Mouse (Mus musculus) limb, embryonic 14.5 days (tissue): ENCODE measurements around the gene Dbt. TPM values are rescaled to one million over a fixed set of nuclear protein-coding genes. Genes with fewer than 3 reads are reported as not detected.

Experiments used
- ATAC-seq: fragments of 200-750 bp; cut with Nextera tagmentation; 2 replicates; pipeline ENCODE4 v1.8.0; 2017; ENCODE audit warnings: low read depth, moderate number of reproducible peaks, moderate TSS enrichment; ENCODE audit not compliant: low FRiP score
- DNase-seq: peaks from one replicate; pipeline ENCODE4 v3.0.0-alpha.2; 2015; ENCODE audit warnings: low spot score
- H3K27ac ChIP-seq: fragments of 300-500 bp; sonication (generic); replicated peaks from 2 replicates; pipeline ENCODE4 v1.5.1; 2014; ENCODE audit warnings: low read depth, mild to moderate bottlenecking, low read length, moderate library complexity, mixed read lengths
- H3K27me3 ChIP-seq: fragments of 300-500 bp; sonication (generic); 2 replicates; pipeline ENCODE4 v1.6.1; 2014; ENCODE audit warnings: low read length, mixed read lengths; ENCODE audit not compliant: control insufficient read depth, insufficient read depth
- H3K36me3 ChIP-seq: fragments of 300-500 bp; sonication (generic); 2 replicates; pipeline ENCODE4 v1.6.1; 2014; ENCODE audit warnings: mild to moderate bottlenecking, low read length, moderate library complexity, mixed read lengths; ENCODE audit not compliant: control insufficient read depth, insufficient read depth
- H3K4me1 ChIP-seq: fragments of 300-500 bp; sonication (generic); 2 replicates; pipeline ENCODE4 v1.6.1; 2014; ENCODE audit warnings: antibody characterized with exemption, low read length, mixed read lengths; ENCODE audit not compliant: control insufficient read depth, insufficient read depth
- H3K4me2 ChIP-seq: fragments of 300-500 bp; sonication (generic); replicated peaks from 2 replicates; pipeline ENCODE4 v1.6.1; 2014; ENCODE audit warnings: low read depth, mild to moderate bottlenecking, low read length, moderate library complexity; ENCODE audit not compliant: severe bottlenecking
- H3K4me3 ChIP-seq: fragments of 300-500 bp; sonication (generic); replicated peaks from 2 replicates; pipeline ENCODE4 v1.5.1; 2014; ENCODE audit warnings: low read length
- H3K9ac ChIP-seq: fragments of 300-500 bp; sonication (generic); 2 replicates; pipeline ENCODE4 v1.6.1; 2014; ENCODE audit warnings: mild to moderate bottlenecking, low read depth, low read length, moderate library complexity; ENCODE audit not compliant: severe bottlenecking
- H3K9me3 ChIP-seq: fragments of 300-500 bp; sonication (generic); 2 replicates; pipeline ENCODE4 v1.6.1; 2016; ENCODE audit warnings: low read length; ENCODE audit not compliant: control insufficient read depth
- POLR2A ChIP-seq: fragments of 200-500 bp; IDR thresholded peaks from 2 replicates; pipeline ENCODE4 v1.8.0; 2012; ENCODE audit warnings: inconsistent platforms, mild to moderate bottlenecking, moderate library complexity, borderline replicate concordance; ENCODE audit not compliant: insufficient read depth, insufficient read length; ENCODE audit errors: extremely low read depth
- WGBS: fragments of 180-500 bp; shearing (Covaris S2); extraction: QIAGEN DNeasy Blood & Tissue Kit; methylation state at CpG from one replicate; pipeline ENCODE4 v1.1.7; 2014; 5-methylcytosine and 5-hydroxymethylcytosine counted together
- polyA plus RNA-seq, 2 experiments: library from polyadenylated mRNA; depleted of rRNA in 1 of 2; stranded (reverse) in 1 of 2; unstranded in 1 of 2; fragments of >200 nt; fragmentation: Nextera tagmentation in 1 of 2; extraction: Ambion mirVana in 1 of 2; gene quantifications; 2 replicates each; pipeline versions ENCODE4 v1.2.1 to v1.2.3; 2012 to 2014

The Dbt gene
- polyA plus RNA-seq, 2 experiments: 10.6 to 16.1 TPM

DNA sequence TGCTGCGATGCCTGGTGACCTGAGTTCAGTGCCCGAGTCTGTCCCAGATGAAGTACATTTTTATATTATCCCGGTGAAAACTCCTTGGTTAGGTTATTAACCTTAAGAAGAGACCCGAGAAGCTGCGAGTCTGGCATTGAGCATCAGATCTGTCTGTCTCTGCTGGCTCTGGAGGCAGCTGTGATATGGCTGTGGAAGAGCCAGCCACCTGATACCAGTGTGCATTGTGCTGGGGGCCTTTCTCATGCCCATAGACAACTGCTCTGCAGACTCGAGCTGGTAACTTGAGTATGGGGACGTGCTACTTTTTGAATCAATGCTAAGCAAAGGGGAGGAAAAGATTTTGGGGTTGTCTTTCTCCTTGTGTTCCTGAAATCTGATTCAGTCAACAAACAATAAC, 35.5 kb upstream of the Dbt start:
- no peaks in the 10 kb centered on the region for H3K27me3 ChIP-seq
- H3K9ac ChIP-seq: no peak overlapping the region
- TF ChIP-seq POLR2A: no peak
- H3K36me3 ChIP-seq: no peaks in the 10 kb centered on the region
- DNase-seq: peak; percentile 3
- no peaks in the 10 kb centered on the region for H3K4me1 ChIP-seq
- no peak overlapping the region for H3K4me3 ChIP-seq
- 77% methylated on average over 7 of the region's 7 CpGs for WGBS
- no peaks in the 10 kb centered on the region for H3K9me3 ChIP-seq
- no peak overlapping the region for H3K27ac ChIP-seq
- no peak overlapping the region for H3K4me2 ChIP-seq
- ATAC-seq: 0 out of 2 replicates have a peak, but pooled peaks have one; percentile 47

DNA sequence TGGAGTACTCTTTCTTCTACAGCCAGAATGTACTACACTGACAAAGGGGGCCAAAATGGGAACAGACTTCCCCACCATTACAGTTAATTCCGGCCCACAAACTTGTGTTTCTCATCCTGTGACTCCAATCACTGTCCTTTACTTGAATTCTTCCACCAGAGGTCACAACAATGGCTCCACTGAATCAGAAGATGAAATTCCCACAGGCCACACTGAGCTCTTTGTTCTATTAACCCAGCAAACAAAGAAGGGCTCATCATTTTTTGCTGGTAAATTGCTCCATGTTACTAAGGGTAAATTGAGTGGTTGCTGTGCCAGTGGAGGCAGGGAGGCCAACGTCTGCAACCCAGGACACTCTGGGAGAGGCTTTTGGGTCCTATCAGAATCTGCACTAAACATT, 32.8 kb upstream of the Dbt start:
- Histone ChIP-seq H3K4me1 (no peaks in the 10 kb centered on the region), H3K9me3 (no peaks in the 10 kb centered on the region), H3K4me2 (no peak overlapping the region), H3K36me3 (no peaks in the 10 kb centered on the region), H3K27ac (no peak overlapping the region), H3K9ac (no peak overlapping the region), H3K4me3 (no peak overlapping the region), H3K27me3 (no peaks in the 10 kb centered on the region)
- 74% methylated on average over 2 of the region's 2 CpGs for WGBS
- no peak for TF ChIP-seq POLR2A
- DNase-seq: no peak
- ATAC-seq: no peak

DNA sequence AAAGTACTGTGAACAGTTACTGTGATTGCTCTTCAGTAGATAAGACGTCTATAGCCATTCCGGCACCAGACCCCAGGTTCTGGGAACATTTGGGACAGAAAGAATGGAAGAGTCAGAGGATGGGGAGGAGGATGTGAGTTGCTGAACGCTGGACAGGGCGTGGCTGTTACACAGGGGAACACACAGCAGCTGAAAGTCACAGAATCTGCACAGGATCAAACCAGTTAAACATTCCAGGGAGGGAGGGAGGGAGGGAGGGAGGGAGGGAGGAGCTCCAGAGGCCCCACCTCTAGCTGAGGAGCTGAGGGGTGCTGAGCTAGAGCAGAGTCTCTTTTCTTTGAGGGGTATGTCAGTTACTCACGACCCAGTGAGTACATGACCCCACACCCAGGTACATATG, 31.9 kb upstream of the Dbt start:
- Histone ChIP-seq H3K9ac (no peak overlapping the region), H3K27ac (no peak overlapping the region), H3K4me3 (no peak overlapping the region), H3K4me2 (no peak overlapping the region), H3K36me3 (no peaks in the 10 kb centered on the region), H3K4me1 (no peaks in the 10 kb centered on the region), H3K27me3 (no peaks in the 10 kb centered on the region), H3K9me3 (no peaks in the 10 kb centered on the region)
- no peak for DNase-seq
- TF ChIP-seq POLR2A: no peak
- ATAC-seq: no peak
- WGBS: 62% methylated on average over 5 of the region's 5 CpGs

DNA sequence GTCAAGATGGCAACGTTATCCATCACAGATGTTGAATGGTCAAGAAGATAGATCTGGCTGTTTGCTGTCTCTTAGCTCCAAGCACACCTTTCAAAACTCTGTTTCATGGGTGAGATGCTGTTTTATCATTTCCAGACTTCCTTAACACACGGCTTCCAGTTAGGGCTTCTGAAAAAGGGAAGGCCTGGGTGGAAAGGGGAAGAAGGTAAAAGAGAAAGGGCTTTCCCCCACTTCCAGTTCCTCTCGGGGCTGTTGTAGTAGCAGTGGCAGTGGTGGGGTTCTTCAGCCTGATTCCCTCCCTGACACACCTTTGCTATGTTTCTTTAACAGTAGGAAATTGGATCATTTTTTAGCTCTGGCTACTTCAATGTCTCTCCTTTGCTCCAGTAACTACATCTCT, 30.1 kb upstream of the Dbt start:
- no peaks in the 10 kb centered on the region for H3K9me3 ChIP-seq
- no peaks in the 10 kb centered on the region for H3K27me3 ChIP-seq
- no peak for DNase-seq
- no peaks in the 10 kb centered on the region for H3K4me1 ChIP-seq
- no peak overlapping the region for H3K4me2 ChIP-seq
- no peak for TF ChIP-seq POLR2A
- no peak overlapping the region for H3K4me3 ChIP-seq
- no peak overlapping the region for H3K27ac ChIP-seq
- peaks cover 5% of the 10 kb centered on the region for H3K36me3 ChIP-seq
- no peak overlapping the region for H3K9ac ChIP-seq
- WGBS: 73% methylated on average over 3 of the region's 3 CpGs
- no peak for ATAC-seq

DNA sequence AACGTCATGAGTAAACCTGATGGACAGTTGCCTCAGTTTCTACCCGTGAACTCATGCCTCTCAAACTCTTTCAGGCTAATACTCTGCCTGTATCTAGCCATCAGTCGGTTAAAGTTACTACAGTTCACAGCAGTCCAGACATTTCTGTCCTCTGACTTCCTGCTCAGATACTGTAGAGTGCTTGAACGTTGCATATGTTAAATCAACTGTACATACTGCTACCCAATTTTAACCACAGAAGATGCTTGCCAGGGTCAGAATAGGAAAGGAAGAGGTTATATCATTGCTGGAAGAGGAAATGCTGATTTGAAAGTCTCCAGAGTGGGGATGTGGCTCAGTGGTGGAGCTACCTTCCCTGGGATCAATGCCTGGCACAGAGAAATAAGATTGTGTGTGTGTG, 29.6 kb upstream of the Dbt start:
- ATAC-seq: no peak
- no peaks in the 10 kb centered on the region for H3K9me3 ChIP-seq
- TF ChIP-seq POLR2A: no peak

DNA sequence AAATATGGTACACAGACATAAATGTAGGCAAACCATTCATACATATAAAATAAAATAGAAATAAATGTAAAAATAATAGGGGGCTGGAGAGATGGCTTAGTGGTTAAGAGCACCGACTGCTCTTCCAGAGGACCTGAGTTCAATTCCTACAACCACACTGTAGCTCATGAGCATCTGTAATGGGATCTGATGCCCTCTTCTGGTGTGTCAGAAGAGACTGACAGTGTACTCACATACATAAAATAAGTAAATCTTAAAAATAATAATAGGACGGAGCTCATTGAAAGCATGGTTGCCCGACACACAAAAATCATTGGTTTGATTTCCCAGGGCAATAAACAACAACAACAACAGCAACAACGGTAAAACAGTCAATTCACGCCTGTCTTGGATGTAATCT, 21.9 kb upstream of the Dbt start:
- no peaks in the 10 kb centered on the region for H3K9me3 ChIP-seq
- no peak overlapping the region for H3K27ac ChIP-seq
- no peak overlapping the region for H3K9ac ChIP-seq
- ATAC-seq (no peak), DNase-seq (no peak)
- no peak overlapping the region for H3K4me3 ChIP-seq
- H3K4me2 ChIP-seq: no peak overlapping the region
- peaks cover 78% of the 10 kb centered on the region for H3K36me3 ChIP-seq
- 88% methylated on average over 5 of the region's 5 CpGs for WGBS
- TF ChIP-seq POLR2A: no peak
- H3K27me3 ChIP-seq: no peaks in the 10 kb centered on the region
- H3K4me1 ChIP-seq: no peaks in the 10 kb centered on the region

More for the DNA sequence above, 29.6 kb upstream of the Dbt start:
- Histone ChIP-seq H3K4me3 (no peak overlapping the region), H3K4me1 (no peaks in the 10 kb centered on the region), H3K36me3 (peaks cover 11% of the 10 kb centered on the region), H3K4me2 (no peak overlapping the region), H3K27ac (no peak overlapping the region), H3K9ac (no peak overlapping the region), H3K27me3 (no peaks in the 10 kb centered on the region)
- DNase-seq: no peak
- 88% methylated on average over 4 of the region's 4 CpGs for WGBS
